Mouse (Mus musculus): Measurements from ENCODE around the gene N6amt1.

DNA sequence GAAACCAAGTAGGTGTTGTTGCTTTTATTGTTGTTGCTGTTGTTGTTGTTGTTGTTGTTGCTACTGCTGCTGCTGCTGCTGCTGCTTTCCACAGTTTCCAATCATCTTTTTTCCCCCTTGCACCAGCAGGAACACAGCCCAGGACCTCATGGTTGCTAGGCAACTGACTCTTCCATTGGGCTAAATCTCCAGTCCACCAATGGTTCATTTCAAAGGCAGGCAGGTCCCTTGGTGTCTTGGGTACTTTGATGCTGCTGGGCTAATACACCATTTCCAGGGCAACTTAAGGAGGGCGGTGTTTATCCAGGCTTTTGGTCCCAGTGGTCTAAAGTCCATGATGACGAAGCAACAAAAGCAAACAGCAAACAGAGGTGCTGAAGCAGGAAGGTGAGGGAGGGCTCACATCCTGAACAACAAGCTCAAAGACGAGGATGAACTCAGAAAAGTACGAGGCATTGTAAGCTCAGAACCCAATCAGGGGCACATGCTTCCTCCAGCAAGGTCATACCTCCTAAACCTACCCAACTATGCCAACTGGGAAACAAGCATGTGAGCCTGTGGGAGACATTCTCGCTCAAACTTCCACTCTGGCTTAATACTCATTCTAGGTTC, 35.7 kb upstream of the N6amt1 start:
- TF ChIP-seq CTCF (conservative IDR thresholded peaks at IDR 0.05; ENCODE audit: low read length) = no peak
- no peak for TF ChIP-seq NANOG (IDR thresholded peaks at IDR 0.05; ENCODE audit: borderline replicate concordance, low read length)
- no peak for TF ChIP-seq POU5F1 (IDR thresholded peaks at IDR 0.05; ENCODE audit: borderline replicate concordance, low read length)

Data from E14TG2a.4 (cell line).